Mouse (Mus musculus) myocyte (in vitro differentiated cells): ENCODE results near the gene Hist1h2bj.

Experiments
- E2F4 ChIP-seq: IDR thresholded peaks from one replicate; pipeline ENCODE4 v1.6.1; 2011; ENCODE audit warnings: mild to moderate bottlenecking, control low read depth, moderate library complexity; ENCODE audit not compliant: insufficient read depth
- MAX ChIP-seq: IDR thresholded peaks from one replicate; pipeline ENCODE4 v1.6.1; 2011; ENCODE audit warnings: low read depth, mild to moderate bottlenecking, control low read depth
- MYOD1 ChIP-seq, 3 experiments: IDR thresholded peaks; one replicate each; pipeline ENCODE4 v1.6.1; 2011; ENCODE audit warnings: control low read depth in 2 of 3, low read depth in 2 of 3, mild to moderate bottlenecking in 2 of 3, moderate library complexity in 1 of 3; ENCODE audit not compliant: insufficient read length in 2 of 3, control insufficient read depth in 1 of 3
- MYOG ChIP-seq, 3 experiments: IDR thresholded peaks; one replicate each; pipeline ENCODE4 v1.6.1; 2011; ENCODE audit warnings: control low read depth in 2 of 3, low read depth in 2 of 3, mild to moderate bottlenecking in 2 of 3; ENCODE audit not compliant: insufficient read length in 2 of 3, control insufficient read depth in 1 of 3, insufficient read depth in 1 of 3
- POLR2A ChIP-seq: IDR thresholded peaks from one replicate; pipeline ENCODE4 v1.6.1; 2011; ENCODE audit warnings: low read depth, mild to moderate bottlenecking, control low read depth, moderate library complexity; ENCODE audit not compliant: insufficient read length
- POLR2AphosphoS2 ChIP-seq: IDR thresholded peaks from one replicate; pipeline ENCODE4 v1.6.1; 2011; ENCODE audit warnings: low read depth, control low read depth; ENCODE audit not compliant: insufficient read length
- TCF12 ChIP-seq: IDR thresholded peaks from one replicate; pipeline ENCODE4 v1.6.1; 2011; ENCODE audit warnings: mild to moderate bottlenecking, control low read depth; ENCODE audit not compliant: poor library complexity, insufficient read depth, severe bottlenecking
- TCF3 ChIP-seq: IDR thresholded peaks from one replicate; pipeline ENCODE4 v1.6.1; 2011; ENCODE audit warnings: low read depth, control low read depth; ENCODE audit not compliant: insufficient read length
- USF1 ChIP-seq: IDR thresholded peaks from one replicate; pipeline ENCODE4 v1.6.1; 2011; ENCODE audit warnings: low read depth, mild to moderate bottlenecking, control low read depth, moderate library complexity

- TF ChIP-seq POLR2A = no peak
- no peak for TF ChIP-seq E2F4
- TF ChIP-seq USF1 = no peak
- TF ChIP-seq MYOG (IDR thresholded peaks at IDR 0.05; ENCODE audit: control insufficient read depth in 1 of 3, insufficient read depth in 1 of 3, insufficient read length in 2 of 3, low read depth in 2 of 3) = no peak
- TF ChIP-seq TCF12 = no peak
- no peak for TF ChIP-seq POLR2AphosphoS2
- TF ChIP-seq MYOD1 (IDR thresholded peaks at IDR 0.05; ENCODE audit: control insufficient read depth in 1 of 3, insufficient read length in 2 of 3, low read depth in 2 of 3) = no peak
- TF ChIP-seq MAX = no peak
- TF ChIP-seq TCF3 = no peak
Observed at GRCm38 (mm10) chr13:21995331-21995914, 47.6 kb upstream of the Hist1h2bj start.
